Mouse (Mus musculus) left cerebral cortex, postnatal 4 days (tissue): ENCODE measurements at regions not wholly inside any gene's neighbourhood (a gene's known extent, or its start where the extent isn't known, plus 50 kb on each side); places are given as distances from the start of the nearest gene placed in this dataset. TPM values are rescaled to one million over a fixed set of nuclear protein-coding genes. Genes with fewer than 3 reads are reported as not detected.

ENCODE experiments used
- microRNA-seq: library from miRNA; unstranded; fragments of <30 nt; microRNA quantifications from one replicate; pipeline ENCODE4 v1.2.0, GENCODE M21; 2022

Small RNA genes lying in the stretch of these regions (microRNA-seq; reads per million reads assigned to microRNA genes)
- gene Gm24979: not detected
